Mouse (Mus musculus) embryo, embryonic 10.5 days (tissue): Measurements from ENCODE around the gene Gm9918.
A peak's percentile ranks its signal among the peaks of the same experiment; 100 is the strongest.

Experiments
- DNase-seq: peaks from one replicate; pipeline ENCODE4 v3.0.0-alpha.2; 2015; ENCODE audit warnings: low spot score

Gene Gm9918

GRCm38 (mm10) chr15:102279092-102279782 is 8.9 kb downstream of the Gm9918 start, which contains the start of gene Mfsd5:
TSS of gene Mfsd5 (plus strand) at chr15:102279454.
- peak; percentile 94 for DNase-seq

DNA sequence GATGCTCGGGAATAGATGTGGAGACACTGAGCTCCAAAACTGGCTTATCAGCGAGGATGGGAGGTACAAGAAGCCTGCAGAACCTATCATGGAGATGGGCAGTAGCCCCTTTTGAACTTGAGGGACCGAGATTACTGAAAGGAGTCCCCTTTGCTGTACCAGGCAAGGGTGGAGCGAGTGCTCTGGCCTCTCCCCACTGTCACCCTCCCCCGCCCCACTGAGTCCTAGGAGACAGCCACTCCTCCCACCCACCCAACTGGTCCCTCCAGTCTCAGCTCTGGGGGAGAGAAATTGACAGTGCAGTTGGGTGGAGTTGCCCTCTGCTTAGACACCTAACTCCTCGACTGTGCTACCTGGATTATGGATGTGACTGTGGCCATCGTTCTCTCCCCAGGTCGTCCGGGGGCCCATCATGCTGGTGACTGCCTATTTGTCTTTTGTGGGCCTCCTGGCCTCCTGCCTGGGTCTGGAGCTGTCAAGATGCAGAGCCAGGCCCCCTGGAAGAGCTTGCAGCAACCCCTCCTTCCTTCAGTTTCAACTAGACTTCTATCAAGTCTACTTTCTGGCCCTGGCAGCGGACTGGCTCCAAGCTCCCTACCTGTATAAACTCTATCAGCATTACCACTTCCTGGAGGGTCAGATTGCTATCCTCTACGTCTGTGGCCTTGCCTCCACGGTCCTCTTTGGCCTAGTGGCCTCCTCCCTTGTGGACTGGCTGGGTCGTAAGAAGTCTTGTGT is 9.6 kb downstream of the Gm9918 start:
- no peak for DNase-seq

DNA sequence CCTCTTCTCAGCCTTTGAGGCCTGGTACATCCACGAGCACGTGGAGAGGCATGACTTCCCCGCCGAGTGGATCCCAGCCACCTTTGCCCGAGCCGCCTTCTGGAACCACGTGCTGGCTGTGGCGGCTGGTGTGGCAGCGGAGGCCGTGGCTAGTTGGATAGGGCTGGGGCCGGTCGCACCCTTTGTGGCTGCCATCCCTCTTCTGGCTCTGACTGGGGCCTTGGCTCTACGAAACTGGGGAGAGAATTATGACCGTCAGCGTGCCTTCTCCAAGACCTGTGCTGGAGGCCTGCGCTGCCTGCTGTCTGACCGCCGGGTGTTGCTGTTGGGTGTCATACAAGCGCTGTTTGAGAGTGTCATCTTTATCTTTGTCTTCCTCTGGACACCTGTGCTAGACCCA is 10.3 kb downstream of the Gm9918 start:
- no peak for DNase-seq

GRCm38 (mm10) chr15:102282463-102283292 is 12.3 kb downstream of the Gm9918 start:
- DNase-seq: no peak

DNA sequence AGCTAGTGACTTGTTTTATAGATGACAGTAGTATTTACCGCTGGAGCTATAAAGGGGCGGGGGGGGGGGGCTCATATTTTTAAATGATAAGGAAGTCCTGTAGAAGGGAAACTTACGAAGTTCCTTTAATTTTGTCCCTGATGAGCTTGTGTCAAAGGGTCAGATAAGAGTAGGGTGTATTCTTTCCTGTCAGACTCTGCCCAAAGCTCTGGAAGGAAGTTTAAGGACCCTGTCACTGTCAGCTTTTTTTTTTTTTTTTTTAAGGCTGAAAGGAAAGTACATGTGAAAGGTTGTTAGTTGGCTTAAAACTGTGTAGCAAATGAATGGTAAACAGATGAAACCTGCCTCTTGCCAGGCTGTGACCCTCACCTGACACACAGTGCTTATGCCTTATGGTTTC is 13.3 kb downstream of the Gm9918 start:
- no peak for DNase-seq

DNA sequence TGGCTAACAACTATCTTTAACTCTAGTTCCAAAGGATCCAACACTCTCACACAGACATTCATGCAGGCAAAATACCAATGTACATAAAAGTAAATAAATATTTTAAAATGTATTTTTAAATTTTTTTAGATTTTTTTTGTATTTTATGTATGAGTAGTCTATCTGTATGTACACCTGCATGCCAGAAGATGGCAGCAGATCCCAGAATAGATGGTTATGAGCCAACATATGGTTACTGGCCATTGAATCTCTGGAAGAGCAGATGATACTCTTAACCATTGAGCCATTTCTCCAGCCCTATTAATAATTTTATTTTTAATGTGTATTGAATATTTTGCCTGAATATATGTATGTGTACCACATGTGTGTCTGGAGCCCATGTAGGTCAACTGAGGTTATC is 17.0 kb downstream of the Gm9918 start:
- peak; percentile 70 for DNase-seq

DNA sequence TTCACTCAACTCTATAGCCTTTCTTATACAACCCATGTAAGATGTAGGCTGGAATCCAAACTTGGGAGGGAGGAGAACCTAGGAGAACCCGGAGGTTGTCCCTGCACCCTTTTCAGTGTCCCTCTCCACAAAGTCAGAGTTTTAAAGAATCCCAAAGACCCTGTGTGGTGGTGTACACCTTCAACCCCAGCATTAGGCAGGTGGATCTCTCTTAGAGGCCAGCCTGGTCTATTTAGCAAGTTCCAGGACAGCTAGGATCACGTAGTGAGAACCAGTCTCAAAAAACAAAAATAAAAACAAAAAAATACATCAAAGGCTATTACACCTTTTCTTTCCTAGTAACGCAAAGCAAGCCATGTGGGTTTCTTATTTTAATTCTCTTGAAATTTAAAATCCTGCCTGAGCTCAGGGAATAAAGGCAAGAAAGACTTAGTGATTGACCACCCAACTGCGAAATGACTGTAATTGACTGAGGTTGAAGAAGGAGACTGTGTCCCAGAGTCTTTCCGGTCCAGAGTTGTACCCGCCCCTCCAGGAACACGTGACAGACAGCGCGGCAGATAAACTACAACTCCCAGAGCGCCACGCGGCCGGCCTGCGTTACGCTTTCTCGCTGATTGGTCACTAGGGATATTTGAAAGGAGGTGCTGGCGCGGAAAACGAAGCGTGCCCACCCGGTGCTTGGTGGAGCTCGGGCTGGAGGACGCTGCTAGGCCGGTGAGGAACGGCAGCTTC is 25.4 kb downstream of the Gm9918 start, which contains the start of gene Espl1:
Gene Espl1 (plus strand): TSS at position 634 of the 735 bp plus-strand sequence.
- DNase-seq: peak; percentile 99

GRCm38 (mm10) chr15:102296368-102297006 is 26.1 kb downstream of the Gm9918 start:
- no peak for DNase-seq

DNA sequence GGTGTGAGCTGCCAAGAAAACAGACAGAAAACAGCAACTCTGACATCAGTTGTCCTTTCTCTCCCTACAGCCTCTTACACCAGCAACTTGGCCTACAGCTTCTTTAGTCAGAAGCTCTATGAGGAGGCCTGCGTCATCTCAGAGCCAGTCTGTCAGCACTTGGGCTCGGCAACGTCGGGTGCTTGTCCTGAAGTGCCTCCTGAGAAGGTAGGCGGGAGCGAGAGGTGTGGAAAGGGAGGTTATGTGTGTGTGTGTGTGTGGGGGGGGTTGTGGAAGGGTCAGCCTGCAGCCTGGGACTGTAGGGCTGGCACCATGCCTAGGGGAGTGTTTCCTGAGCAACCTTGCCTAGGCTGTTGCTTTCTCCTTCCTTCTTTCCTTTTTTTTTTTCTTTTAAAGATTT is 32.2 kb downstream of the Gm9918 start:
- DNase-seq: no peak

DNA sequence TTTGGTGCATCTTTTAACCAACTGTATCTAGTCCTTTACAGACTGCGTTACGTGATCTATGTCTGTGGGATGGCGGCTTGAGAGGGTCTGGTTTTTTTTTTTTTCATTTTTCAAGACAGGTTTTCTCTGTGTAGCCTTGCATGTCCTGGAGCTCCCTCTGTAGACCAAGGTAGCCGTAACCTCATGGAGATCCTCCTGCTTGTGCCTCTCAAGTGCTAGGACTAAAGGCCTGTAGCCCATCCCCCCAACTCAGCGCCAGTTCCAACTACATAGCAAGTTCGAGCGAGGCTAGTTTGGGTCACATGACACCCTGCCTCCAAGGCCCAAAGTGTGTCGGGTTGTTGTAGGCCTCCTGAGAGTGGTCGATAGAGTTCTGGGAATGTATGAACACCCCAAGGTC is 38.4 kb downstream of the Gm9918 start:
- no peak for DNase-seq

DNA sequence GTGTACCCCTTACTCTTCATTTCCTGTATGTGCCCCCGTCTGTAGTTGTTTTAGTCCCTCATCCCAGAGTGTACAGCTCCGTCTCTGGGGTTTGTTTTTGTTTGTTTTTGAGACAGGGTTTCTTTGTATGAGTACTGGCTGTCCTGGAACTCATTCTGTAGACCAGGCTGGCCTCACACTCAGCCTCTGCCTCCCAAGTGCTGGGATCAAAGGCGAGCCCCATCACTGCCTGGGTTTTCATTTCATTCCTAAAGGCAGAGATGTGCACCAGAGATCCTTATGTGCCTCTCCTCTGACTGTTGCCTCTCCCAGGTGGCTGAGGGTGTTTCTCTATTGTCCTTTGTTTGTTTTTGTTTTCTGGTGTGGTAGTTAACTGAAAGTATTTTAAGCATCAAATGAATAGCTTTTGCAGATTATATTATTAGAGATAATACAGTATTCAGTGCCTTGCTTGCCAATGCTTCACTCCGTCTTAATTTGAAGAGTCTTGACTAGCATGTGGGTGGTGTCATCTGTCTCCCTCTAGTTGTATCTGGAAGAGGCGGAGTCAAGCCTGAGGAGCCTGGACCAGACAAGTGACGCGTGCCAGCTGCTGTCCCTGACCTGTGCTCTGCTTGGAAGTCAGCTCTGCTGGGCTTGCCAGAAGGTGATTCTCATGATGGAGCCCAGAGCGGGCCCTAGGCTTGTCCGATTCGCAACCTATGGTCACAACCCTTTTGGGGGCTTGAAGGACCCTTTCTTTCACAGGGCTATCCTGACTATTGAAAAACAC is 39.9 kb downstream of the Gm9918 start:
- DNase-seq: peak; percentile 12

- no peak for DNase-seq
These were observed 41.1 kb downstream of the Gm9918 start for GRCm38 (mm10) chr15:102311489-102311888.

GRCm38 (mm10) chr15:102315292-102315691 is 44.9 kb downstream of the Gm9918 start:
- DNase-seq: no peak

GRCm38 (mm10) chr15:102316263-102316662 is 45.9 kb downstream of the Gm9918 start:
- peak; percentile 68 for DNase-seq
